1 mouse cellular context compared by ENCODE assay signal in genomic region chr6:82956553-82957251, GRCm38 (mm10).
A peak's percentile ranks its signal among the peaks of the same experiment; 100 is the strongest.
TF ChIP-seq lines count a peak whose summit lies in the region.

No protein-coding gene starts in this region.

TF ChIP-seq in MEL, 35 proteins besides CTCF, POLR2A, EP300 and RAD21 (continued from another document):
- TF ChIP-seq MYC (IDR thresholded peaks at IDR 0.05; ENCODE audit: low read depth, low read length) (peak; percentile 53; the same call in 1 of the 2 replicates), MXI1 (IDR thresholded peaks at IDR 0.05; ENCODE audit: low read depth, low read length) (peak; percentile 53; the same call in 1 of the 2 replicates), SIN3A (IDR thresholded peaks at IDR 0.05; ENCODE audit: low read length) (peak; percentile 36; the same call in 1 of the 2 replicates), MEF2A (IDR thresholded peaks at IDR 0.05; ENCODE audit: extremely low read depth, insufficient replicate concordance, low read depth, low read length, poor library complexity, severe bottlenecking) (no peak), MYB (IDR thresholded peaks at IDR 0.05; ENCODE audit: low read depth, low read length) (peak; percentile 57; the same call in 1 of the 2 replicates)
